Mouse (Mus musculus) intestine, postnatal 0 days (tissue): Measurements from ENCODE around the gene Pik3ap1. TPM values are rescaled to one million over a fixed set of nuclear protein-coding genes. Genes with fewer than 3 reads are reported as not detected.

Experiments
- ATAC-seq: fragments of 200-750 bp; cut with Nextera tagmentation; 2 replicates; pipeline ENCODE4 v1.8.0; 2017; ENCODE audit warnings: mild to moderate bottlenecking, moderate TSS enrichment, moderate library complexity
- H3K27ac ChIP-seq: fragments of 300-500 bp; sonication (generic); 2 replicates; pipeline ENCODE4 v1.5.1; 2014; ENCODE audit warnings: mild to moderate bottlenecking, low read depth, low read length, moderate library complexity
- H3K27me3 ChIP-seq: fragments of 300-500 bp; sonication (generic); replicated peaks from 2 replicates; pipeline ENCODE4 v1.6.1; 2014; ENCODE audit warnings: low read length, mixed read lengths; ENCODE audit not compliant: control insufficient read depth, insufficient read depth
- H3K36me3 ChIP-seq: fragments of 300-500 bp; sonication (generic); 2 replicates; pipeline ENCODE4 v1.6.1; 2014; ENCODE audit warnings: mild to moderate bottlenecking, moderate library complexity; ENCODE audit not compliant: control insufficient read depth, insufficient read depth
- H3K4me1 ChIP-seq: fragments of 300-500 bp; sonication (generic); replicated peaks from 2 replicates; pipeline ENCODE4 v1.6.1; 2014; ENCODE audit warnings: antibody characterized with exemption, low read length, mixed read lengths; ENCODE audit not compliant: control insufficient read depth, insufficient read depth
- H3K4me2 ChIP-seq: fragments of 300-500 bp; sonication (generic); replicated peaks from 2 replicates; pipeline ENCODE4 v1.6.1; 2014; ENCODE audit warnings: low read depth, mild to moderate bottlenecking, moderate library complexity
- H3K4me3 ChIP-seq: fragments of 300-500 bp; sonication (generic); 2 replicates; pipeline ENCODE4 v1.5.1; 2014; ENCODE audit warnings: low read depth, low read length
- H3K9ac ChIP-seq: fragments of 300-500 bp; sonication (generic); 2 replicates; pipeline ENCODE4 v1.6.1; 2014; ENCODE audit warnings: mild to moderate bottlenecking, low read depth, low read length
- H3K9me3 ChIP-seq: fragments of 300-500 bp; sonication (generic); 2 replicates; pipeline ENCODE4 v1.6.1; 2016; ENCODE audit warnings: mixed run types; ENCODE audit not compliant: control insufficient read depth
- CTCF ChIP-seq: sonication (generic); IDR thresholded peaks from 2 replicates; pipeline ENCODE4 v1.5.1; 2016; ENCODE audit warnings: low read depth, mild to moderate bottlenecking, control low read depth, antibody characterized with exemption, moderate library complexity
- WGBS: fragments of 180-500 bp; shearing (Covaris S2); extraction: QIAGEN DNeasy Blood & Tissue Kit; methylation state at CpG from one replicate; pipeline ENCODE4 v1.1.7; 2014; 5-methylcytosine and 5-hydroxymethylcytosine counted together
- polyA plus RNA-seq: library from polyadenylated mRNA; unstranded; fragments of >200 nt; fragmentation: Nextera tagmentation; extraction: Ambion mirVana; gene quantifications from 2 replicates; pipeline ENCODE4 v1.2.1, GENCODE M21; 2015

Pik3ap1 gene
- polyA plus RNA-seq, 1 experiment from 2014 or later: 2.0 TPM

GRCm38 (mm10) chr19:41262712-41263629 lies 121.9 kb downstream of the Pik3ap1 start:
- H3K9me3 ChIP-seq: no peaks in the 10 kb centered on the region
- H3K4me1 ChIP-seq: peaks cover 15% of the 10 kb centered on the region; the same call in 1 of the 2 replicates
- 3% methylated on average over 51 of the region's 51 CpGs for WGBS
- TF ChIP-seq CTCF: peak; percentile 42
- H3K4me3 ChIP-seq: peak overlapping the region; percentile 98
- H3K4me2 ChIP-seq: peak overlapping the region; percentile 83
- peak overlapping the region; percentile 98 for H3K9ac ChIP-seq
- peak overlapping the region; percentile 100 for H3K27ac ChIP-seq
- no peaks in the 10 kb centered on the region for H3K36me3 ChIP-seq
- peak; percentile 78 for ATAC-seq
- no peaks in the 10 kb centered on the region for H3K27me3 ChIP-seq

GRCm38 (mm10) chr19:41260736-41261135 lies 124.2 kb downstream of the Pik3ap1 start:
- H3K27ac ChIP-seq: no peak overlapping the region
- H3K4me3 ChIP-seq: no peak overlapping the region
- peaks cover 15% of the 10 kb centered on the region; the same call in 1 of the 2 replicates for H3K4me1 ChIP-seq

DNA sequence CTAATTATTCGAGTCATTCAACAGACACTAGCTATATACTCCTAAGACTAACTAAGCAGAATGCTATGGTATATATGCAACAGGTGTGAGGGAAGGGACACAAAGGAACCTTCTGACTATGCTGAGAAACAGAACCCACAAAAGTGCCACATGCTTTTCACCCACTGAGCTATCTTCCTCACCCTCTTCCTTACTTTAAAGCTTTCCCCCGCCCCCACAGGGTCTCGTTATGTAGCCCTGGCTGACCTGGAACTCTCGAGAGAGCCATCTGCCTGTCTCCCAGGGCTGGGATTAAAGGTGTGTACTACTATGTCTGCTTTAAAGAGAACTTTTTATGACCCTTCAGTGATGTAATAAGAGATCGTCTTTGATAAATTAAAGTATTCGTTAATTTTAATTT lies 125.6 kb downstream of the Pik3ap1 start:
- no peak overlapping the region for H3K27ac ChIP-seq
- H3K36me3 ChIP-seq: no peaks in the 10 kb centered on the region
- H3K4me3 ChIP-seq: no peak overlapping the region
- H3K9me3 ChIP-seq: no peaks in the 10 kb centered on the region
- ATAC-seq: no peak
- no peak overlapping the region for H3K4me2 ChIP-seq
- H3K9ac ChIP-seq: no peak overlapping the region
- WGBS: 72% methylated on average over 6 of the region's 6 CpGs
- H3K4me1 ChIP-seq: peaks cover 10% of the 10 kb centered on the region; the same call in 1 of the 2 replicates
- H3K27me3 ChIP-seq: no peaks in the 10 kb centered on the region
- TF ChIP-seq CTCF: no peak

More at GRCm38 (mm10) chr19:41260736-41261135, 124.2 kb downstream of the Pik3ap1 start:
- no peaks in the 10 kb centered on the region for H3K9me3 ChIP-seq
- H3K27me3 ChIP-seq: no peaks in the 10 kb centered on the region
- no peaks in the 10 kb centered on the region for H3K36me3 ChIP-seq
- no peak overlapping the region for H3K9ac ChIP-seq
- WGBS: 37% methylated on average over 3 of the region's 3 CpGs
- no peak for TF ChIP-seq CTCF
- peak; percentile 37 for ATAC-seq
- peak overlapping the region; percentile 42 for H3K4me2 ChIP-seq

DNA sequence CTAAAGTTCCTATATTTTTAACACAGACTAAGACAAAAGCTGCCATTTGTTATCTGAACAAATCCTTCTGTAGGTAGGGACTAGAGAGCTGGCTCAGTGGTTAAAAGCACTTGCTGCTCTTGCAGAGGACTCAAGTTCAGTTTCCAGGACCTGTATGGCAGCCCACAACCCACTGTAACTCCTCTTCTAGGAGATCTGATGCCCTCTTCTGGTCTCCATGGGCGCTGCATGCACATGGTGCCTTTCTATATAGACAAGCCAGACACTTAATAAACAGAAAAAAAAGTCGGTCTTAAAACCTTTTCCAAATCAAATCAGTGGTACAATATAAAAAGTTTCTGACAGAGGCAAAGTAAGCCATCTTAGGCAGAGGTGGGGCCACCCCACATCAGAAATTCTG lies 126.2 kb downstream of the Pik3ap1 start:
- 39% methylated on average over 2 of the region's 2 CpGs for WGBS
- peaks cover 10% of the 10 kb centered on the region; the same call in 1 of the 2 replicates for H3K4me1 ChIP-seq
- H3K4me2 ChIP-seq: no peak overlapping the region
- H3K4me3 ChIP-seq: no peak overlapping the region
- peak; percentile 61 for TF ChIP-seq CTCF
- H3K27me3 ChIP-seq: no peaks in the 10 kb centered on the region
- no peak overlapping the region for H3K27ac ChIP-seq
- no peaks in the 10 kb centered on the region for H3K9me3 ChIP-seq
- no peaks in the 10 kb centered on the region for H3K36me3 ChIP-seq
- no peak for ATAC-seq
- no peak overlapping the region for H3K9ac ChIP-seq

GRCm38 (mm10) chr19:41254584-41254983 lies 130.3 kb downstream of the Pik3ap1 start:
- WGBS: 72% methylated on average over 5 of the region's 5 CpGs
- Histone ChIP-seq H3K4me1 (no peaks in the 10 kb centered on the region), H3K36me3 (peaks cover 8% of the 10 kb centered on the region; the same call in 1 of the 2 replicates), H3K9ac (no peak overlapping the region), H3K9me3 (no peaks in the 10 kb centered on the region), H3K4me3 (no peak overlapping the region), H3K4me2 (no peak overlapping the region), H3K27me3 (no peaks in the 10 kb centered on the region), H3K27ac (no peak overlapping the region)
- ATAC-seq: no peak
- no peak for TF ChIP-seq CTCF

- Histone ChIP-seq H3K27ac (no peak overlapping the region), H3K36me3 (peaks cover 25% of the 10 kb centered on the region), H3K4me3 (no peak overlapping the region), H3K27me3 (no peaks in the 10 kb centered on the region), H3K9me3 (no peaks in the 10 kb centered on the region), H3K4me1 (no peaks in the 10 kb centered on the region), H3K9ac (no peak overlapping the region), H3K4me2 (no peak overlapping the region)
- TF ChIP-seq CTCF: no peak
- ATAC-seq: no peak
- 63% methylated on average over 4 of the region's 4 CpGs for WGBS
Observed at GRCm38 (mm10) chr19:41248968-41249367, 135.9 kb downstream of the Pik3ap1 start.
